Mouse (Mus musculus) right cerebral cortex, postnatal 4 days (tissue): ENCODE data around the gene Nid2.
A peak's percentile ranks its signal among the peaks of the same experiment; 100 is the strongest.

Experiments
- DNase-seq: peaks from one replicate; pipeline ENCODE4 v3.0.0-alpha.2; 2022

Nid2 gene

GRCm38 (mm10) chr14:19751025-19751771, at the start of gene Nid2:
TSS of gene Nid2 (plus strand) at chr14:19751265.
- DNase-seq: peak; percentile 69

DNA sequence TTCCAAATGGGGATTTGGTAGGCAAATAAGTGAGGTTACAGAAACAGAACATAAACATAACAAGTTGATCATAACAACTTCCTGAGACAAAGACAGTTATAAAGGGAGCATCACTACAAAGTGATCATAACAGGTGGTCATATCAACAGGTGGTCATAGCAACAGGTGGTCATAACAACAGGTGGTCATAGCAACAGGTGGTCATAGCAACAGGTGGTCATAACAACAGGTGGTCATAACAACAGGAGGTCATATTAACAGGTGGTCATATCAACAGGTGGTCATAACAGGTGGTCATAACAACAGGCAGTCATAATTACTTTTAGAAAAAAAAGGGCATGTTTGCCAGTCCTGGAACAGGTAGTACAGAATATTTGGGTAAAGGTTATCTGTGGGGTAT, 49.5 kb upstream of the Nid2 start:
- no peak for DNase-seq

- DNase-seq: peak; percentile 81
Measured at GRCm38 (mm10) chr14:19705649-19706048, 45.4 kb upstream of the Nid2 start.

- DNase-seq: peak; percentile 58
Measured at GRCm38 (mm10) chr14:19706454-19706853, 44.6 kb upstream of the Nid2 start.

DNA sequence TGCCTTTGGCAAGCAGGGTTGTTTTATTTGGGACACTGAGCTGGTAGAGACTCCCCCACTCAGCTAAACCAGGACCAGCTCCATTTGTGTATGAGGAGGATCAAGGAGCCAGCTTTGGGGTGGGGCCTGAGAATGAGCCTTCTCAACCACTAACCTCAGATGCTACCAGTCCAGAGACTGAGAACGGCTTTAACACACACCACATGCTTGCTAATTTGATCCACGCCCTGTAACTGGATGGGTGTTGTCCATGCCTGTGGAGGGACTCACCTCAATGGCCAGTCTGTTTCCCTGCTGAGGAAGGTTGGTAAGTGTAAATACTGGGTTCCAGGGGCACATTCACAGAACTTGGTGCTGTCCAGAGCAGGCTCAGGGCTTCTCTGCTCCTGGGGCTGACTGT, 44.1 kb upstream of the Nid2 start:
- no peak for DNase-seq

DNA sequence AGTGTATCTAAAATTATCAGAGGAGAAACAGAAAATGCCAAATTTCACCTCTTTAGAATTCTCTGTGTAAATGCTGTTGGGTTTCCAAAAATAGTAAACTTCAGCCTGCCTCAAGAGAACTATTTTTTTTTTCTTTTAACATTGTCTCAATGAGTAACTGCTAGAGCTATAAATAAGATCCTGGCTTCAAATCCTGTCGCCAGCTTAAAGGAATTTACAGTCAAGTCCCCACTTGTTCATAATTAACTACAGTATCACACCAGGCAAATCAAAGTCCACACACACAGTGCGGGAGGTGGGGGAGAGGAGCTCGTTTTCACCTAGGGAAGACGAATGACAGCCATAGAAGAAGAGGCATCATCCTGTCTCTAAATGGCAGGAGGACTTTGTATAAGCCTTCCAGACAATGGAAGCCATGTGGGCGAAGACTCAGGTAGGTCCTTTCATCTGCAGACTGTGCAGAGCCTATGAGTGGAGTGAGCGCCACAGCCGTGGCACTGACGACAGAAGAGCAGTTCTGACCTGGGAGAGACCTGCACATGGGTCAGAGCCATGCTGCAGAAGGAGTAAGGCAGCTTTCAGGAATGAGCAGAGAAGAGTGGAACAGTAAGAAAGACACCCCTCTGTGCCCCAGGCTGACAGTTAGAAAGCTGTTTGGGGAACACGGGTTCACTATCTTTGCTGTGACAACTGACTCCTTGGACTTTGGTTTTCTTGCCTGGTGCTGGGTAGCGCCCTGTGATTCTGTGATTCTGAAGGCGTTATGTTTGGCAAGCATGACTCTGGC, 43.2 kb upstream of the Nid2 start:
- no peak for DNase-seq

DNA sequence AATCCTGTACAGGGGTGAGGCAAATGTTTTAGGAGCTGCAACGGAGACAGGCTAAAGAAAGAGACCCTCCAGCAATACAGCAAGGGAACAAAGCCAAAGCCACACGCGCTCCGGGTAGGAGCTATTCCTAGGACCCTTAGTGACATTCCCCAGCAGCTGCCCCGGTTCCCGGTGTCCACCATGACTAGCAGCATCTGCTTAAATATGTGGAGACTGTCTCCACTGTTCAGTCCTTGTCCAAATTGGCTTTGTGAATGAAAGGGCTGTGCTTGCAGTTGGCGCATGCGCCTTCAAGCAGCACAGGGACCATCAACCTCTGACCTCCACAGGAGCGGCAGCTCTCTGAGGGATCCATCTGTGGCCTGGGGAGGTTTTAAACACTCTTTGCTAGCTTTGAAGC, 41.9 kb upstream of the Nid2 start:
- DNase-seq: no peak

GRCm38 (mm10) chr14:19711771-19712170, 39.3 kb upstream of the Nid2 start:
- DNase-seq: no peak

DNA sequence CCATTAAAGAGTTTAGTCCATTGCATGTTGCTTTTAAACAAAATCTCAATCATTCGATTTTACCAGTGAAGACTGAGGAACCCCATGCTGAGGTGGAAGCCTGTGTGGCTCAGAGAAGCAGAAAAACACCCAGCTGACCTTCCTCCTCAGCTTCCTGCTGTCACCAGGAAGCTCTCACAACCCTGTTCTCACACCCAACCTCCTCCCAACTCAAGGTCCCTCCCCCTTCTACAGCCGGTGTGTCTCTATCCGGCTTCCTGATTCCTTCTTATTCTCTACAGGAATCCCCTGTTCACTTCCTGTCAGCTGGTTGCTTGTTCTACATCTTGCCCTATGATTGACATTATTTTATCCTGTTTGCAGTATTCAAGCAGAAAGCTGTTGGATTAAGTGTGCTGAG, 38.0 kb upstream of the Nid2 start:
- no peak for DNase-seq

- no peak for DNase-seq
Measured at GRCm38 (mm10) chr14:19719077-19719476, 32.0 kb upstream of the Nid2 start.

DNA sequence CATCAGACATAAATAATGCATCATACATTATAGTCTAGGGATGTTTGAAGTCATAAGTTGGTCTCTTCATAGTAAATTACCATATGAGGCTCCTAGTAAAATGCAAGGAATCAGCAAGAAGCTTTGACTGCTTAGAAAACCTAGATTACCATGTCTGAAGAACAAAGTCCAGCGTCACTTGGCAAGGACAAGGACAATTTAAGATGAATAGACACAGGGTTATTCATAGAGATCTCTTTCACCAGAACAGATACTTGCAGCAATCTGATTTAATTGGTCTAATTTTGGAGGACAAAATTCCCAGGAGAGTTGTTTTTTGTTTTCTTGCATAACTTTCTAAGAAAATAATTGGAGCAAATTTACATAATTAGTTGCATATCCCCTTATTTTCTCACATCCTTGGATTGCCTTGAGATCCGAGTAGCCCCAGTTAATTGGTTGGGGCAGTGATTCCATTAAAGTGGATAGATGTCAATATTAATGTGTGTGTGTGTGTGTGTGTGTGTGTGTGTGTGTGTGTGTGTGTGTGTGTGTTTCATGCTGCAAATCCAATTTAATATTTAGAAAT, 30.9 kb upstream of the Nid2 start:
- DNase-seq: no peak

DNA sequence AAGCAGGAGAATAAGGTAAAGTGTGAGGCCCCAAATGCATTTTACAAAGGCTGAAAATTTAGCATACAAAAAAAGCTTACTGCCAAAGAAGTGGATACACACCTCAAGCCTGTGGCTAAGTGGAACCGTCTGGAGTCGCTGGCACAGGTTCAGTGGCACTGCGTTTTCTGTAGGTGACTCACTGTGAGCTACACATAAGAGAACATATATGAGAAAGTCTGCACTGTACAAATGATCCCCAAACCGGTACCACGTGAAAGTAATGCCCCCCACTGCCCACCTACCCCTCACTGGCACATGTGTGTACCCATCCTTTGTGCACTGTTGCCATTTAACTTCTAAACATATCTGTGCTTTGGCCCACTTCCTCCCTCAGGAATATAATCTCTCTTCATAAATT, 22.8 kb upstream of the Nid2 start:
- DNase-seq: no peak

- no peak for DNase-seq
Measured at GRCm38 (mm10) chr14:19728737-19729136, 22.3 kb upstream of the Nid2 start.

GRCm38 (mm10) chr14:19732097-19732496, 19.0 kb upstream of the Nid2 start:
- no peak for DNase-seq

DNA sequence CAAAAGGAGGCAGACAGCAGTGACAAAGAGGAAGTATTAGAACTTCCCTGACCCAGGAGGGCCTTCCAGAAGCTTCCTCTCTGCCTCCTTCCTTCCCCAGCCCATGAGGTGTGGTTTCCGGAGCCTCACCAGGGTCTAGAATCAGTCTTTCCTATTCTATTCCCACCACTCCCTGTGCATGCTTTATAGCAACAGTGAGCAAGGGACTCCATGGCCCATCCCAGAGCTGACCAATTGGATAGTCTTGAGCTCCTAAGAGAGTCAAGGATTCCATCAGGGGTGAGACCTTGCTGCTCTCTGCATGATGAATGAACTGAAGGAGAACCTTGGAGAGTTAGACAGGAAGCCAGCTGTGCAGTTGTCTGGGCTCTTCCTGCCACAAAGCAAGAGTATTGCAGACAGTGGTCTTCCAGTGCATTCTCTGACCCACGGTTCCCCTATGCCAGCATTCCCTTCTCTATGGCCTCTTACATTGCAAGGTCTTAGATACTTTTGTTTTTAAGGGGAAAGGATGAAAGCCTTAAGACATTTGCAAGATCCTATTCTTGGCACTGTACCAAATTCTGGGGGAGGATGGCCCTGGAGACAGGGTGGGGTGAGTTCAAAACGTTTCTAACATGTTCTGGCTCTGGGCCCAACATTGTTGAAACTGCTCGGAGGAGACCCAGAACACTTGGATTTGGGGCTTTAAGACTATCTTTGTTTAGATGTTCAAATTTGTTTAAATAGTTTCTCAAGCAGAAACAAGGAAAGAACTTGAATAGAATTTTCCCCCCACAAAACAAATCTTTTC, 17.4 kb upstream of the Nid2 start:
- no peak for DNase-seq

- DNase-seq: no peak
Measured at GRCm38 (mm10) chr14:19735303-19735702, 15.8 kb upstream of the Nid2 start.

- no peak for DNase-seq
Measured at GRCm38 (mm10) chr14:19737568-19737967, 13.5 kb upstream of the Nid2 start.

DNA sequence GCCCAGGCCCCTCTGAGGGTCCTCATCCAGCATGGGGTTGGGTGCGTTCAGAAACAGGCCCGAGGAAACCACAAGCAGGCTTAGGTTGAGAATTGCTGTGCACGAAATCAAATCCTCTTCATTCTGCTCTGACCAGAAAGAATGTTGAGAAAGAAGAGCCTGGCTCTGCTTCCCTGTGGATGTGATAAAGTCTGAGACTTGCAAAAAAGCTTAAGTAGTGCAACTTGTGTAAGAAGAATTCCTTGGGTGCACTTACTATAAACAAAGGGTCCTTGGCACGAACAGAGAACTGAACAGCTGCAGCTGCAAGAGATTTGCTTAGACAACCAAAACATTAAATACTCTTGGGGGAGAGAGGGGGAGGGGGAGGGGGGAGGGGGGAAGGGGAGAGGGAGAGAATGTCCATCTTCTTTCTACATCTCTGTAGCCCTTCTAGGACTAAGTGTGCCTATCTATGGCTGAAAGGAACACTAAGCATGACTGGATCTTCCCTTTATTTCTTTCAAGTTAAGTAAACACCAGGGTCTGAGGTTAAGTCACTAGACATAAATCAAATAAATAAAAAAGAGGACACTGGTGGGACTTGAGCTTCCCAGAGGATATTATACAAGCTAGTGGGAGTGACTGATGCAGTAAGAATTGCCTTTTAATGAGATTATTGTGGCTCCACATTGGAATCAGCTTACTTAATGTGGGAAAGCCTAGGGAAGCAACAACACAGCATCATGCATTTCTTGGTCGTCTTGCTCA, 12.8 kb upstream of the Nid2 start:
- no peak for DNase-seq

- no peak for DNase-seq
Measured at GRCm38 (mm10) chr14:19739416-19740146, 11.5 kb upstream of the Nid2 start.

DNA sequence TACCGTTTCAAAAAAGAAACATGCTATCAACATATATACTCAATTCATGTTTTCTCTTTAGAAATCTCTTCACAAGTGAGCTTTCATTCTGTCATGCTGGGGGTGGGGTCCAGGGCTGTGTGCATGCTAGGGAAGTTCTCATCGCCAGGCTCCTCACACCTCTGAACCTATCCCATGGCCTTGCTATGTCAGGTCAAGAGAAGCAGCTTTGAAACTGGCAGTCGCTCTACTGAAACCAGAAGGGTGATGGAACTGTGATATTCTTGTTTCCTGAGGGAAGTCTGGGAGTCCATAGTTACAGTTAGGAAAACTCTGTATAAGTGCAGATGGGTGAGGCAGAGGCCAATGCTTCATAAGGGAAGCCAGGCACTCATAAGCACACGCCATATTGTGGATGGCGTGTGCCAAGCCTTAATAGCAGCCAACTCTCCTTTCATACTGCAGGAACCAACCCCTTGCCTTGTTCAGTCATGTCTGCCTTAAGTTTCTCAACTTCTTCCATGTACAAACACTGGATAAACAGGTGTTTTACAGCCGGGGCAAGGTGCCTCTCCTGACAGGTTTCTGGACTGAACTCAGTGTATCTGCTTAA, 10.8 kb upstream of the Nid2 start:
- no peak for DNase-seq

GRCm38 (mm10) chr14:19744876-19745275, 6.2 kb upstream of the Nid2 start:
- DNase-seq: no peak
